Mouse (Mus musculus) erythroid progenitor cell, adult 5-6 weeks (primary cell): ENCODE measurements around the gene Mgat4b. TPM values are rescaled to one million over a fixed set of nuclear protein-coding genes. Genes with fewer than 3 reads are reported as not detected.

Experiments
- ATAC-seq: replicated peaks from 2 replicates; pipeline ENCODE4 v1.8.0; 2016; ENCODE audit warnings: moderate number of reproducible peaks, mild to moderate bottlenecking, moderate TSS enrichment, inconsistent platforms; ENCODE audit not compliant: poor library complexity, low FRiP score, severe bottlenecking
- total RNA-seq, 2 experiments: library from RNA; stranded (forward) in 1 of 2; stranded (reverse) in 1 of 2; fragments of 150-400 nt in 1 of 2; fragments of 186-747, 209-891 nt in 1 of 2; gene quantifications; 2 replicates each; pipeline versions ENCODE4 v1.2.3 to v1.2.4; 2015 to 2017; ENCODE audit warnings: low replicate concordance in 2 of 2

Gene Mgat4b
- total RNA-seq, 2 experiments from 2014 or later: 26.8 to 40.9 TPM

GRCm38 (mm10) chr11:50238821-50239791 lies 28.4 kb downstream of the Mgat4b start:
- ATAC-seq: no peak

DNA sequence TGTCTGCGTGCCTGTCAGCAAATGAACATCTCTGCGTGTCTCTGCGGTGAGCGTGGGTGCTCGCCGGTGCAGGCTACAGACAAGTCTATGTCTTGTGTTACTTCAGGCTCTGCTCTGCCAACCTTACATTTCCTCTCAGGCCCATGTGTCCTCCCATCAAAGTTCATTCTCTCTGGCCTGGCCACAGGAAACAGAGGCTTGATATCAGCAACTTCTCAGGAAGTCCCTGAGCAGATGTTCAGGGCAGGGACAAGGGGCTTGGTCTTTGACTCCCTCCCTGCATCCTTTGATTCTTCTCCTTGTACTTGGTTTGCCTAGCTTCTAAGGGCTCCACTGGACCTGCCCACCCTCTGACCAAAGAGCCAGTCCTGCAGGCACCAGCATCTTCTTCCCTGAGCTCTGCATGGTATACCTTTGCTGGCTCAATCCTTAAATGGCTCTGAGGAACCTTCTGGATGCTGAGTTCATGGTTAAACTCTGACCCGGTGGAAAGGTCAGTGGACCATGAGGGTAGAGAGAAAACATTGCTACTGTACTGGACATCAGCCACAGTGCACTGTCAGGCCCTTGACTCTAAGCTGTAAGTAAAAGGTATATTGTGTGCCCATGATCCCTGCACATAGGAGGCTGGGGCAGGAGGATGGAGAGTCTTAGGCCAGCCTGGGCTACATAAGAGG lies 29.7 kb downstream of the Mgat4b start:
- no peak for ATAC-seq

DNA sequence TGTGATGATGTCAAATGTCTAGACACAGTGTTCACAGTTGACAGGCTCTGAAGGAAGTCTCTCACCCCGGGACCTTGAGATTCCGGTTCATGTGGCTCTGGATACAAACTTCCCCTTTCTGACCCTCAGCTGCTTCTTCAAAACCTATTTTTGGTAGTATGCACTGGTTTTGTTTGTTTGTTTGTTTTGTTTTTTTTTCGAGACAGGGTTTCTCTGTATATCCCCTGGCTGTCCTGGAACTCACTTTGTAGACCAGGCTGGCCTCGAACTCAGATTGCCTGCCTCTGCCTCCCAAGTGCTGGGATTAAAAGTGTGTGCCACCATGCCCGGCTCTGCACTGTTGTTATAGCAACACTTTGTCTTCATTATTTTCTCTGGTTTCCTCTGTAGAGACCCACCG lies 33.2 kb downstream of the Mgat4b start:
- no peak for ATAC-seq

GRCm38 (mm10) chr11:50245269-50245668 lies 34.6 kb downstream of the Mgat4b start:
- ATAC-seq: no peak

DNA sequence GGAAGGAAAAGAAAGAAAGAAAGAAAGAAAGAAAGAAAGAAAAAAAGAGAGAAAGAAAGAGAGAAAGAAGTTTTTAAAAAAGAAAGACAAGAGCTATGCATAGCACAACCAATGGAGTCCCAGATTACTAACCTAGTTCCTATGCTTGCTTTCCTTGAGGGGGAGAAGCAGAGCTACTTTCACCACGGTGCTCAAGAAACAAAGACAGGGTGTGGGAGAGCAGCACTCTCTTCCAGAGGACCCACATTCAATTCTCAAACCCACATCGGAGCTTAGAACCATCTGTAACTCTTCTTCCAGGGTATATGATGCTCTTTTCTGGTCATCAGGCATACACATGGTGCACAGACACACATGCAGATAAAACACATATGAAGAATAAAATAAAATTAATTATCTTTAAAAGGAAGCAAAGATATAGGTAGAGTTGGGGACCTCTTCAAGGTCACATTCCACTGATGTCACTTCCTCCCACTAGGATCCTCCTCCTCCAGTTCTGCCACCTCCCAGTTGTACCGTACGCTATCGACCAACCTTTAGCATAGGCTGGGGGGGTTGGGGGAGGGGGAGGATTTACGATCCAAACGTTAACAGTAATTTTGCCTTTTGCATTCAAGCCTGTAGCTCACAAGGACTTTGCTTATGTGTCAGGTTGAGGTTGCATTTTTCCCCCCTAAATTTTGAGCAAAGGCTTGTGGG lies 37.9 kb downstream of the Mgat4b start:
- ATAC-seq: no peak

- ATAC-seq: no peak
Observed at GRCm38 (mm10) chr11:50252166-50252565, 41.5 kb downstream of the Mgat4b start.

- ATAC-seq: no peak
Observed at GRCm38 (mm10) chr11:50252684-50253265, 42.1 kb downstream of the Mgat4b start.

GRCm38 (mm10) chr11:50253393-50253792 lies 42.7 kb downstream of the Mgat4b start:
- no peak for ATAC-seq

- ATAC-seq: no peak
Observed at GRCm38 (mm10) chr11:50254010-50254580, 43.4 kb downstream of the Mgat4b start.

DNA sequence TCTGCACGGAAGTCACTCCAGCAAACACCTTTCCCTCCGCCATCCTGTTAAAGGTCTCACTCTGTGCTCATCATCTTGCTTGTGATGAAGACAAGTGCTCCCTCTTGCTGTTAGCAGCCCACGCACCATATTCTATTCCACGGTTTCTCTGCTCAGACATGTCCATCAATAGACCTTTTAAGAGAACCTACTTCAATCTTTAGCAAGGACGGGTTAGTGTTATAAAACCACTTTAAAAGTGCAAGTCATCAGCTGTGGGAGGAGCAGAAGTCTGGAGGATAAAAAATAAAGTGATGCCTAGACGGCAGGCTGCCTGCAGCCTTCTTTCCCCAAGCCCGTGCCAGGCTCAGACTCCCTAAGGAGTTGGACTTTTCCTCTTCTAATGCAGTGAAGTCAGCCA lies 45.9 kb downstream of the Mgat4b start:
- ATAC-seq: no peak

DNA sequence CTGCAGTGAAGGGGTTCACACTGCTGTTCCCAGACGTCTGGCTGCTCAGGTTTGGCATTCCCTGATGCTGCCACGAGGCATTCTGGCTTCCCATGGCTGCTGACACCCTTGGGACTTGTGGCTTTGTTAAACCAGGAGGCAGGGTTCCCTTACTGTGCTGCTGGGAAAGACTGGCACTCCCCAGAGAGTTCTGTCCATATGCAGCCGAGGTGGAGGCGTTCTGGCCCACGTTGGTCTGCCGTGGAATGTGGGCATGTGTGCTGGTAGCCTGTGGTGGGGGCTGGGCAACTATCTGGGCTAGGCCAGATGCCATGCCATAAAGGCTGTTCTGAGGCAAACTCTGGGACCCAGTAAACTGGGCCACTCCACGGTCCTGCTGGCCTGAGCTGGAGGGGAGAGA lies 47.6 kb downstream of the Mgat4b start:
- no peak for ATAC-seq

- ATAC-seq: no peak
Observed at GRCm38 (mm10) chr11:50262020-50262419, 51.3 kb downstream of the Mgat4b start.

DNA sequence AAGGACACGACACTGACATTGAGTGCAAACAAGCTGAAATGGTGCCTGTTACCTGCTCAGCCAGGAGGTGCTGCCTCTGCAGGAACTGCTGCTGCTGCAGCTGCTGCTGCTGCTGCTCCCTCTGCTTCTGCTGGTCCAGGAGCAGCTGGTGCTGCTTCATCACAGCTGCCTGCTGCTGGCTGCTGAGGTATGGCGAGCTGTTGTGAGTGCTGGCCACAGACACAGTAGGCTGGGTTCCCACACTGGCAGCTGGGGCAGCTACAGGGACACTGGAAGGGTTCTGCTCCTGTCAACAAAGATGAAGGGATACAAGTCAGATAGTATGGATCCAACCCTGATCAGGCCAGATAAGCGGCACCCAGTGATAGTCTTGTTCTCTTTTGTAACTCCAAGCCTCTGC lies 52.5 kb downstream of the Mgat4b start:
- ATAC-seq: no peak

DNA sequence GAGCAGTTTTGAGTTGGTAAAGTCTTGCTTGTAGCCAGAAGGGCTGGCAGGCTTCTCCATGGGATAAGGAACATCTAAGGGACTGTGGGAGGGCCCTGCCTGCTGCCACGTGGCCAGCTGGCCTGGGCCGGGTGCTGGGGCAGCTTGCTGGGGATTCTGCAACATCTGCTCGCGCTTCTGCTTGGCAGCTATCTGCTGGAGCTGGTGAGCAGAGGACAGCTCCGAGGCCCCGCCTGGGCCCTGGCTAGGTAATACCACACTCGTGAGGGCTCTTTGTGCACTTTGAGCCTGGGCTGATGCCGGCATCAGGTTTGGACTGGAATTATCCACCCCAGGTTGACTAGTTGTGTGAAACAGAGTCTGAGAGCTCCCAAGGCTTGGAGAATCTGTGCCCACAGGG lies 55.2 kb downstream of the Mgat4b start:
- ATAC-seq: no peak

GRCm38 (mm10) chr11:50266997-50267396 lies 56.3 kb downstream of the Mgat4b start:
- ATAC-seq: no peak

- no peak for ATAC-seq
Observed at GRCm38 (mm10) chr11:50269163-50269562, 58.5 kb downstream of the Mgat4b start.

GRCm38 (mm10) chr11:50269885-50270284 lies 59.2 kb downstream of the Mgat4b start:
- no peak for ATAC-seq

DNA sequence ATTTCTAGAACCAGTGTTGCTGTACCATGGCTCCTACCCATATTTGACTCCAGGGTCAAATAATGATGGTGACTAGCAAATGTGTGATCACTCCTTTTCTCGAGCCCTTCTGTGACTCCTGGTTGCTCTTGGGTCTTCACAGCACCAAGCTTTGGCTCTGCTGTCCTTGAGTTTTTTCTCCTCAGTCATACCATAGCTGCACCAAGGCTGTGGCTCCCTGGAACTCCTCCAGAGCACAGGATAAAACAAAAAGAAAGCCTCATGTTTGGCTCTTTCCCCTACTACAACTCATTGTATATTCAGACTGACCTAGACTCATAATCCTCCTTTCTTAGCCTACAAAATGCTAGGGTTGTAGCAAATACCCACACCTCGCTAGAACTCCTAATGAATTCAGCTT lies 62.1 kb downstream of the Mgat4b start:
- ATAC-seq: no peak

DNA sequence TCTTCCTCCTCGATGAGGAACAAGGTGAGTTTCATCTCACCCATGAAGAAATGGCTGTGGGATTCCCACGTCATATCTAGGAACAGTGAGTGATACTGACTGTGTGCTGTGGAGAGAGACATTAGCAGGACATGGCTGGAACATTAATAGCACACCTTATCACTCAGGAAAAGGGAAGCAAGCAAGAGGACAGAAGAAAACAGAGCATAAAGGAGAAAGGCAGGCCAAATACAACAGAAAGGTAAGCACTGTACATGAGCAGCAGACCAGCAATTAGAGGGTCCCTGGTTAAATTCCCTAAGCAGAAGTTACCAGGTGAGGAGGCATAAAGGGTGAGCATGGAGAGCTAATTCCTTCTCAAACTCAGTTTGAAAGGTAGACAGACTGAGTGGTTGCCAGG lies 64.4 kb downstream of the Mgat4b start:
- no peak for ATAC-seq
